Mouse (Mus musculus): ENCODE results near the gene Gm4894.

Gm4894 gene

DNA sequence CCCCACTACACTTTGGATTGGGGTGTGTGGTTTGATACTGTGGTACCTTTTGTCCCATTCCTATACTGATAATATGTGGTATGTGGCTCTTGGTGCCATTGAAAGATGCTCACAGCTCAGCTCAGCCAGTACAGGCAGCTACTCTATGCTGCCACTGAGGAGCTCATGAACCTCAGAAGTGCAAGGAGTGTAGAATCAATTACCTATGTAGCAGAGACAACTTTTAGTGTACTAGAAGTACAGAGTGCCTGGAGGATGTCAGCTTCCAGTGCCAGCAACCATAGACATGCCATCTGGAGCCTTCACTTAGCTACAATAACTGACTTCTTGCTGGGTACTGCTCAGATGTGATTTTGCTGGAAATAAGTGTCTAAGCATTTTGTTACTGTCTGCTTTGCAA is 68.3 kb downstream of the Gm4894 start:
- Histone ChIP-seq H3K36me3 (ENCODE audit: insufficient read depth, low read length) (no peaks in the 10 kb centered on the region), H3K4me1 (replicated peaks; ENCODE audit: low read depth, low read length) (no peaks in the 10 kb centered on the region), H3K4me3 (replicated peaks; ENCODE audit: low read length) (no peak overlapping the region), H3K9me3 (ENCODE audit: low read length) (no peaks in the 10 kb centered on the region), H3K27me3 (ENCODE audit: insufficient read depth, low read length) (peaks cover 24% of the 10 kb centered on the region)
- TF ChIP-seq CTCF (conservative IDR thresholded peaks at IDR 0.05; ENCODE audit: low read length) (no peak), NANOG (IDR thresholded peaks at IDR 0.05; ENCODE audit: borderline replicate concordance, low read length) (no peak), POU5F1 (IDR thresholded peaks at IDR 0.05; ENCODE audit: borderline replicate concordance, low read length) (no peak)
